Mouse (Mus musculus) small intestine, adult 2 months (tissue): Measurements from ENCODE around the gene Cox4i2. TPM values are rescaled to one million over a fixed set of nuclear protein-coding genes. Genes with fewer than 3 reads are reported as not detected.

Source experiments
- H3K27ac ChIP-seq: fragments of 200-500 bp; 2 replicates; pipeline ENCODE4 v1.5.1; 2012; ENCODE audit warnings: low read depth, low read length, control low read depth, inconsistent platforms; ENCODE audit not compliant: insufficient read depth
- H3K27me3 ChIP-seq: fragments of 200-500 bp; 2 replicates; pipeline ENCODE4 v1.6.1; 2012; ENCODE audit warnings: mild to moderate bottlenecking, moderate library complexity, low read length, inconsistent platforms; ENCODE audit not compliant: control insufficient read depth, insufficient read depth
- H3K36me3 ChIP-seq: fragments of 200-500 bp; 2 replicates; pipeline ENCODE4 v1.6.1; 2012; ENCODE audit warnings: mild to moderate bottlenecking, low read length, control low read depth, inconsistent platforms; ENCODE audit not compliant: control insufficient read depth, insufficient read depth
- H3K4me1 ChIP-seq: fragments of 200-500 bp; 2 replicates; pipeline ENCODE4 v1.6.1; 2012; ENCODE audit warnings: low read length, inconsistent platforms, mixed read lengths; ENCODE audit not compliant: control insufficient read depth, insufficient read depth, insufficient read length
- H3K4me3 ChIP-seq: fragments of 200-500 bp; 2 replicates; pipeline ENCODE4 v1.5.1; 2012; ENCODE audit warnings: low read depth, mild to moderate bottlenecking, control low read depth, inconsistent platforms, low read length, moderate library complexity
- CTCF ChIP-seq: fragments of 200-500 bp; IDR thresholded peaks from 2 replicates; pipeline ENCODE4 v1.5.1; 2012; ENCODE audit warnings: low read depth, mild to moderate bottlenecking, control low read depth, inconsistent platforms, low read length, moderate library complexity, mixed read lengths; ENCODE audit not compliant: insufficient replicate concordance, insufficient read length; ENCODE audit errors: extremely low read depth
- POLR2A ChIP-seq: fragments of 200-500 bp; IDR thresholded peaks from 2 replicates; pipeline ENCODE4 v1.6.1; 2012; ENCODE audit warnings: low read depth, mild to moderate bottlenecking, control low read depth, inconsistent platforms, low read length, moderate library complexity
- WGBS: fragments of 180-500 bp; shearing (Covaris S2); methylation state at CpG from one replicate; pipeline ENCODE4 v1.1.7; 2018; 5-methylcytosine and 5-hydroxymethylcytosine counted together
- polyA plus RNA-seq: library from polyadenylated mRNA; depleted of rRNA; stranded (reverse); fragments of >200 nt; gene quantifications from 2 replicates; pipeline ENCODE4 v1.2.3, GENCODE M21; 2012

Cox4i2 gene
- polyA plus RNA-seq, 1 experiment, result 1.7 TPM

GRCm38 (mm10) chr2:152734984-152735383 is 19.0 kb upstream of the Cox4i2 start:
- H3K27me3 ChIP-seq, result no peaks in the 10 kb centered on the region
- H3K36me3 ChIP-seq, result peaks cover 12% of the 10 kb centered on the region; the same call in 1 of the 2 replicates
- peak overlapping the region; percentile 91 for H3K27ac ChIP-seq
- peak; percentile 62; the same call in 1 of the 2 replicates for TF ChIP-seq POLR2A
- TF ChIP-seq CTCF, result no peak
- peak overlapping the region; percentile 45 for H3K4me3 ChIP-seq
- peaks cover 10% of the 10 kb centered on the region for H3K4me1 ChIP-seq
- 0% methylated on average over 28 of the region's 28 CpGs for WGBS

- Histone ChIP-seq H3K27me3 (no peaks in the 10 kb centered on the region), H3K4me3 (peak within 1 kb of the TSS; percentile 96), H3K4me1 (peaks cover 16% of the 10 kb centered on the region), H3K27ac (peak within 1 kb of the TSS; percentile 100), H3K36me3 (peaks cover 12% of the 10 kb centered on the region; the same call in 1 of the 2 replicates)
- TF ChIP-seq POLR2A (peak; percentile 98), CTCF (no peak)
- under 1% methylated on average over 28 of the region's 28 CpGs for WGBS
These were observed 17.8 kb upstream of the Cox4i2 start, which contains the start of gene Id1 for GRCm38 (mm10) chr2:152736090-152736601. Gene Id1, plus strand, starts transcription at chr2:152736251.

DNA sequence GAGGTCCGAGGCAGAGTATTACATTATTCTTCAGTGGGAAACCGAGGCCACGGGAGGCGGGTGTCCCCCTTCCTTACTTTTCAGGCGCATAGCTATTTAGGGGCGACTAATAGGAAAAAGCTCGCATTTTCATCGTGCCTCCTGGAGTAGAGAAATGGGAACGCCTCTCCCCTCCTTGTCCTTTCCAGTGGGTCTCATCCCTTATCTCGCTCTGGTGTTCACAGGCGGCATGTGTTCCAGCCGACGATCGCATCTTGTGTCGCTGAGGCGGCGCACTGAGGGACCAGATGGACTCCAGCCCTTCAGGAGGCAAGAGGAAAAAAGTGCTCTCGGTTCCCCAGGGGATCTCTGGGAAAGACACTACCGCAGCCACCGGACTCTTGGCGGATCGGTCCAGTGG is 17.2 kb upstream of the Cox4i2 start:
- 0 out of 2 replicates have a peak, but pooled peaks have one; percentile 17 for TF ChIP-seq POLR2A
- TF ChIP-seq CTCF, result no peak
- Histone ChIP-seq H3K27ac (peak overlapping the region; percentile 100), H3K27me3 (no peaks in the 10 kb centered on the region), H3K36me3 (peaks cover 12% of the 10 kb centered on the region; the same call in 1 of the 2 replicates), H3K4me3 (peak overlapping the region; percentile 96), H3K4me1 (peaks cover 21% of the 10 kb centered on the region)
- WGBS, result under 1% methylated on average over 22 of the region's 22 CpGs

- 12% methylated on average over 10 of the region's 10 CpGs for WGBS
- TF ChIP-seq CTCF, result no peak
- no peak; the same call in 1 of the 2 replicates for TF ChIP-seq POLR2A
- no peaks in the 10 kb centered on the region for H3K27me3 ChIP-seq
- H3K4me1 ChIP-seq, result peaks cover 22% of the 10 kb centered on the region
- peaks cover 12% of the 10 kb centered on the region; the same call in 1 of the 2 replicates for H3K36me3 ChIP-seq
- H3K4me3 ChIP-seq, result peak overlapping the region; percentile 96
- peak overlapping the region; percentile 100 for H3K27ac ChIP-seq
These were observed 16.4 kb upstream of the Cox4i2 start for GRCm38 (mm10) chr2:152737306-152738221.

- Histone ChIP-seq H3K4me3 (peak overlapping the region; percentile 96), H3K27me3 (no peaks in the 10 kb centered on the region), H3K36me3 (peaks cover 12% of the 10 kb centered on the region; the same call in 1 of the 2 replicates), H3K4me1 (peaks cover 18% of the 10 kb centered on the region), H3K27ac (peak overlapping the region; percentile 100)
- TF ChIP-seq CTCF, result no peak
- TF ChIP-seq POLR2A, result no peak
- WGBS, result 23% methylated on average over 2 of the region's 2 CpGs
These were observed 15.6 kb upstream of the Cox4i2 start for GRCm38 (mm10) chr2:152738341-152738740.

GRCm38 (mm10) chr2:152739031-152739841 is 14.7 kb upstream of the Cox4i2 start:
- Histone ChIP-seq H3K27ac (peak overlapping the region; percentile 100), H3K36me3 (peaks cover 12% of the 10 kb centered on the region; the same call in 1 of the 2 replicates), H3K4me1 (peaks cover 17% of the 10 kb centered on the region), H3K27me3 (no peaks in the 10 kb centered on the region), H3K4me3 (peak overlapping the region; percentile 54)
- WGBS, result under 1% methylated on average over 36 of the region's 36 CpGs
- no peak for TF ChIP-seq CTCF
- TF ChIP-seq POLR2A, result peak; percentile 25; the same call in 1 of the 2 replicates
